Mouse (Mus musculus) embryonic facial prominence, embryonic 13.5 days (tissue): ENCODE data around the gene Map4k2. TPM values are rescaled to one million over a fixed set of nuclear protein-coding genes. Genes with fewer than 3 reads are reported as not detected.
A peak's percentile ranks its signal among the peaks of the same experiment; 100 is the strongest.

ENCODE experiments used
- ATAC-seq: fragments of 200-750 bp; cut with Nextera tagmentation; 2 replicates; pipeline ENCODE4 v1.8.0; 2017; ENCODE audit warnings: low read depth; ENCODE audit not compliant: insufficient number of reproducible peaks, insufficient read depth, low FRiP score, low TSS enrichment
- H3K27ac ChIP-seq: fragments of 300-500 bp; sonication (generic); 2 replicates; pipeline ENCODE4 v1.5.1; 2015; ENCODE audit warnings: moderate library complexity, mild to moderate bottlenecking, inconsistent platforms
- H3K27me3 ChIP-seq: fragments of 300-500 bp; sonication (generic); 2 replicates; pipeline ENCODE4 v1.6.1; 2015; ENCODE audit warnings: mild to moderate bottlenecking, inconsistent platforms
- H3K36me3 ChIP-seq: fragments of 300-500 bp; sonication (generic); 2 replicates; pipeline ENCODE4 v1.6.1; 2015; ENCODE audit warnings: mild to moderate bottlenecking, inconsistent platforms
- H3K4me1 ChIP-seq: fragments of 300-500 bp; sonication (generic); 2 replicates; pipeline ENCODE4 v1.6.1; 2015; ENCODE audit warnings: inconsistent platforms
- H3K4me2 ChIP-seq: fragments of 300-500 bp; sonication (generic); 2 replicates; pipeline ENCODE4 v1.6.1; 2015; ENCODE audit warnings: moderate library complexity, mild to moderate bottlenecking, inconsistent platforms
- H3K4me3 ChIP-seq: fragments of 300-500 bp; sonication (generic); 2 replicates; pipeline ENCODE4 v1.5.1; 2015; ENCODE audit warnings: mild to moderate bottlenecking, inconsistent platforms
- H3K9ac ChIP-seq: fragments of 300-500 bp; sonication (generic); 2 replicates; pipeline ENCODE4 v1.6.1; 2015; ENCODE audit warnings: mild to moderate bottlenecking, inconsistent platforms
- H3K9me3 ChIP-seq: fragments of 300-500 bp; sonication (generic); 2 replicates; pipeline ENCODE4 v1.6.1; 2016; ENCODE audit warnings: inconsistent platforms
- WGBS: fragments of 180-500 bp; shearing (Covaris S2); methylation state at CpG from one replicate; pipeline ENCODE4 v1.1.7; 2015; ENCODE audit warnings: mixed read lengths; 5-methylcytosine and 5-hydroxymethylcytosine counted together
- polyA plus RNA-seq: library from polyadenylated mRNA; unstranded; fragments of >200 nt; fragmentation: Nextera tagmentation; extraction: Ambion mirVana; gene quantifications from 2 replicates; pipeline ENCODE4 v1.2.1, GENCODE M21; 2015

Map4k2 gene
- polyA plus RNA-seq, 1 experiment from 2014 or later: 13.8 TPM

DNA sequence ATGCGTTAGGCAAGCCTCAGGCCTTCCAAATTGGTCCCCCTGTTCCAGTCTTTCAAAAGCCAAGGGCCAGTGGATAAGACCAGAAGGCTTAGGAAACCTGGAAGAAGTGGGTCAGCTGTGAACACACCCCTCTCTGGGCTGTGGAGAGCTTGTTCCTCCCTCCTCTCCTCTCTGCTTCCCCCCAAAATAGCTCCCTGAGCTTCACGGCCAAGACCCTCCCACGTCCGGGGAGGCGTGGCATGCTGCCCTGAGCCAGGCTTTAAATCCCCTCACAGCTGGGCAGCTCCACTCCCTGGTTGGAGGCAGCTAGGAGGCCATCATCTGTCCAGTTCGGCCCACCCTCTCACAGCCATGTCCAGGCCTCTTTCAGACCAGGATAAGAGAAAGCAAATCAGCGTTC is 43.2 kb downstream of the Map4k2 start, which contains the start of gene Pygm:
Pygm (plus strand) TSS at position 272 of the 400 bp plus-strand sequence.
- Histone ChIP-seq H3K9me3 (no peaks in the 10 kb centered on the region), H3K9ac (no peak within 1 kb of the TSS), H3K27ac (peak within 1 kb of the TSS; percentile 23; the same call in 1 of the 2 replicates), H3K4me2 (no peak within 1 kb of the TSS), H3K36me3 (peaks cover 11% of the 10 kb centered on the region), H3K4me1 (peaks cover 26% of the 10 kb centered on the region), H3K27me3 (peaks cover 8% of the 10 kb centered on the region; the same call in 1 of the 2 replicates), H3K4me3 (no peak within 1 kb of the TSS)
- ATAC-seq: no peak; the same call in 1 of the 2 replicates
- 18% methylated on average over 7 of the region's 7 CpGs for WGBS

DNA sequence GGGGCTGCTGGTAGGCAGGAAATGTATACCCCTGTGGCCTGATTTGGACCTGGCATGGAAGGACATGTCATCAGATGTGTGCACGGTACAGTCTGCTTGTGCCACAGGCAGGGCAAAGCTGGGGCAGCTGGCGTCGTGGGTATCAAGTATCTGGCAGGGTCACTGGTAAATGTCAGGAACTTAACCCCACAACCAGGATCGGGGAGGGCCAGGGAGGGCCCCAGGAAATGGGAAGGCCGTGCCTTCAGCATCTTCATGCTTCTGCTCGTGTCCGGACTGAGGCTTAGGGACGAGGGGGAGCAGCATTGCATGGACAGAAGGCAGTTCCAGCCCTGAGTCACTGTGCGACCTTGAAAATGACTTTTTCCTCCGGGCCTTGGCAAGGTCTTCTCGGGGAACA is 44.0 kb downstream of the Map4k2 start:
- Histone ChIP-seq H3K4me2 (no peak overlapping the region), H3K36me3 (0 out of 2 replicates have a peak, but pooled peaks cover 3% of the 10 kb centered on the region), H3K9me3 (no peaks in the 10 kb centered on the region), H3K4me3 (no peak overlapping the region), H3K4me1 (peaks cover 34% of the 10 kb centered on the region), H3K27me3 (peaks cover 14% of the 10 kb centered on the region; the same call in 1 of the 2 replicates), H3K27ac (no peak overlapping the region), H3K9ac (no peak overlapping the region)
- no peak for ATAC-seq
- 51% methylated on average over 11 of the region's 11 CpGs for WGBS

DNA sequence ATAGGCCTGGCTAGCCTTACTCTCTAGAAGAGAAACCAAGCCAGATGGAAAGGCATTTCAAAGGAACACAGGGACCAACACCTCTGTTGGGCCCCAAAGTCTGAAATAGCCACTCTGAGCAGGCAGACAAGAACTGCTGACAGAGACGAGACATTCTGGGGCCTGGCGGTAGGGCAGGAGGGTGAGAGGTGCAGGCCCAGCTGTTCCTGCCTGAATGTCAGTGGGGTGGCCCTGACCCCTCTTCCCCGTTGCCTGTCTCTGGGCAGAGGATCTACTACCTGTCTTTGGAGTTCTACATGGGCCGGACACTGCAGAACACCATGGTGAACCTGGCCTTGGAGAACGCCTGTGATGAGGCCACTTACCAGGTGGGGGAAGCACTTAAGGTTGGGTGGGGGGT is 44.5 kb downstream of the Map4k2 start:
- Histone ChIP-seq H3K4me3 (no peak overlapping the region), H3K9me3 (no peaks in the 10 kb centered on the region), H3K9ac (no peak overlapping the region), H3K4me2 (no peak overlapping the region), H3K4me1 (peaks cover 35% of the 10 kb centered on the region), H3K36me3 (0 out of 2 replicates have a peak, but pooled peaks cover 2% of the 10 kb centered on the region), H3K27ac (no peak overlapping the region), H3K27me3 (peaks cover 14% of the 10 kb centered on the region; the same call in 1 of the 2 replicates)
- 74% methylated on average over 5 of the region's 5 CpGs for WGBS
- no peak for ATAC-seq

DNA sequence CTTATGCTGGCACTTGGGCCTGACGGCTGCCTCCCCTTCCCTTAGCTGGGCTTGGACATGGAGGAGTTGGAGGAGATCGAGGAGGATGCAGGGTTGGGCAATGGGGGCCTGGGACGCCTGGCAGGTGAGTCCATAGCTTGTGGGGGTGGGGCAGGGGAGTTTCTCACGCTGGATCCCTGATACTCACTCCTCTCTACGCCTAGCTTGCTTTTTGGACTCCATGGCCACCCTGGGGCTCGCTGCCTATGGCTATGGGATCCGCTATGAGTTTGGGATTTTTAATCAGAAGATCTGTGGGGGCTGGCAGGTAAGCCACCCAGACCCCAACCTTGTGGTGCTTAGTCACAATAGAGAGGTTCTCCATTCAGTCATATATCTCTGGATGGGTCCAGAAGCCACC is 44.9 kb downstream of the Map4k2 start:
- Histone ChIP-seq H3K27me3 (peaks cover 14% of the 10 kb centered on the region; the same call in 1 of the 2 replicates), H3K27ac (no peak overlapping the region), H3K9ac (no peak overlapping the region), H3K36me3 (no peaks in the 10 kb centered on the region), H3K4me2 (no peak overlapping the region), H3K9me3 (no peaks in the 10 kb centered on the region), H3K4me3 (no peak overlapping the region), H3K4me1 (peaks cover 35% of the 10 kb centered on the region)
- ATAC-seq: no peak
- 78% methylated on average over 7 of the region's 7 CpGs for WGBS

DNA sequence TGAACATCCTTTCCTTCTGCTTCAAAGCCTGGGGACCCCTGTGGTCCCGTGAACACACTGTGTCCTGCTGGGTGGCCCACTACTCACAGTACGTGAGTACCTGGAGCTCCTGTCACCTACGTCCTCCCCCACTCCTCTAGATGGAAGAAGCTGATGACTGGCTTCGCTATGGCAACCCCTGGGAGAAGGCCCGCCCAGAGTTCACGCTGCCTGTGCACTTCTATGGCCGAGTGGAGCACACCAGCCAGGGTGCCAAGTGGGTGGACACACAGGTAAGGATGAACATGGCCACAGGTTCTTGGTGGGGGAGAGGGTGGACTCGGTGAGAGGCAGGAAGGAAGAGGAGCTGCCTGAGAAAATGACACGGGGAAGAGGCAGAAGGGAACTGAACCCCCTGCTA is 45.3 kb downstream of the Map4k2 start:
- no peak overlapping the region for H3K4me2 ChIP-seq
- no peak for ATAC-seq
- no peaks in the 10 kb centered on the region for H3K36me3 ChIP-seq
- peaks cover 35% of the 10 kb centered on the region for H3K4me1 ChIP-seq
- no peaks in the 10 kb centered on the region for H3K9me3 ChIP-seq
- no peak overlapping the region for H3K27ac ChIP-seq
- no peak overlapping the region for H3K9ac ChIP-seq
- peaks cover 14% of the 10 kb centered on the region; the same call in 1 of the 2 replicates for H3K27me3 ChIP-seq
- H3K4me3 ChIP-seq: no peak overlapping the region
- WGBS: 70% methylated on average over 9 of the region's 9 CpGs

- Histone ChIP-seq H3K27me3 (peaks cover 14% of the 10 kb centered on the region; the same call in 1 of the 2 replicates), H3K36me3 (no peaks in the 10 kb centered on the region), H3K4me3 (no peak overlapping the region), H3K4me2 (no peak overlapping the region), H3K9me3 (no peaks in the 10 kb centered on the region), H3K4me1 (peaks cover 34% of the 10 kb centered on the region), H3K9ac (no peak overlapping the region), H3K27ac (no peak overlapping the region)
- WGBS: 88% methylated on average over 13 of the region's 13 CpGs
- no peak for ATAC-seq
Observed at GRCm38 (mm10) chr19:6388006-6388405, 47.1 kb downstream of the Map4k2 start.

DNA sequence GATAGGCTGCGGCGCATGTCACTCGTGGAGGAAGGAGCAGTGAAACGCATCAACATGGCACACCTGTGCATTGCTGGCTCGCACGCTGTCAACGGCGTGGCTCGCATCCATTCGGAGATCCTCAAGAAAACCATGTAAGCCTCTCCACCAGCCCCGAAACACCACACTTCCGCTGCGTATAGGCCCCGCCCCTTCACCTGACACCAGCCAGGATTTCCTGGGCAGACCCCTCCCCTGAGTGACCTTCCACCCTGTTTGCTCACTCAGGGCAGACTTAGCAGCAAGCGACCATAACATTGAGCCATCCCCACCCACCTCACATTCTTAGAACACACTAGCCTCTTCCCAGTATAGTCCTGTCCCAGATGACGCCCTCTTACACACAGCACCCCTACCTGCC is 48.9 kb downstream of the Map4k2 start:
- H3K9me3 ChIP-seq: no peaks in the 10 kb centered on the region
- WGBS: 2% methylated on average over 16 of the region's 16 CpGs
- no peaks in the 10 kb centered on the region for H3K36me3 ChIP-seq
- peaks cover 14% of the 10 kb centered on the region; the same call in 1 of the 2 replicates for H3K27me3 ChIP-seq
- H3K4me1 ChIP-seq: peaks cover 17% of the 10 kb centered on the region
- peak overlapping the region; percentile 58 for H3K4me2 ChIP-seq
- ATAC-seq: no peak
- peak overlapping the region; percentile 49; the same call in 1 of the 2 replicates for H3K9ac ChIP-seq
- H3K4me3 ChIP-seq: peak overlapping the region; percentile 34
- H3K27ac ChIP-seq: no peak overlapping the region

GRCm38 (mm10) chr19:6390251-6390650 is 49.3 kb downstream of the Map4k2 start:
- ATAC-seq: no peak
- H3K4me1 ChIP-seq: peaks cover 12% of the 10 kb centered on the region
- 0 out of 2 replicates have a peak overlapping the region, but pooled peaks have one; percentile 34 for H3K4me3 ChIP-seq
- 53% methylated on average over 6 of the region's 6 CpGs for WGBS
- no peak overlapping the region for H3K9ac ChIP-seq
- peak overlapping the region; percentile 58 for H3K4me2 ChIP-seq
- H3K27ac ChIP-seq: no peak overlapping the region
- H3K27me3 ChIP-seq: peaks cover 14% of the 10 kb centered on the region; the same call in 1 of the 2 replicates
- H3K9me3 ChIP-seq: no peaks in the 10 kb centered on the region
- no peaks in the 10 kb centered on the region for H3K36me3 ChIP-seq

- H3K4me3 ChIP-seq: no peak overlapping the region
- WGBS: 90% methylated on average over 14 of the region's 14 CpGs
- peaks cover 10% of the 10 kb centered on the region for H3K4me1 ChIP-seq
- no peak overlapping the region for H3K27ac ChIP-seq
- H3K4me2 ChIP-seq: no peak overlapping the region
- H3K9me3 ChIP-seq: no peaks in the 10 kb centered on the region
- no peak overlapping the region for H3K9ac ChIP-seq
- H3K36me3 ChIP-seq: no peaks in the 10 kb centered on the region
- ATAC-seq: no peak
- H3K27me3 ChIP-seq: peaks cover 21% of the 10 kb centered on the region
Observed at GRCm38 (mm10) chr19:6392743-6393393, 51.9 kb downstream of the Map4k2 start.

- ATAC-seq: no peak
- Histone ChIP-seq H3K9ac (no peak overlapping the region), H3K4me2 (no peak overlapping the region), H3K4me1 (peaks cover 14% of the 10 kb centered on the region), H3K36me3 (no peaks in the 10 kb centered on the region), H3K4me3 (no peak overlapping the region), H3K27me3 (peaks cover 26% of the 10 kb centered on the region), H3K27ac (no peak overlapping the region), H3K9me3 (no peaks in the 10 kb centered on the region)
- WGBS: 84% methylated on average over 16 of the region's 16 CpGs
Observed at GRCm38 (mm10) chr19:6393637-6394036, 52.7 kb downstream of the Map4k2 start.

- H3K27me3 ChIP-seq: peaks cover 41% of the 10 kb centered on the region
- no peaks in the 10 kb centered on the region for H3K36me3 ChIP-seq
- H3K4me2 ChIP-seq: no peak overlapping the region
- no peaks in the 10 kb centered on the region for H3K9me3 ChIP-seq
- H3K27ac ChIP-seq: no peak overlapping the region
- no peak overlapping the region for H3K9ac ChIP-seq
- H3K4me1 ChIP-seq: peaks cover 29% of the 10 kb centered on the region
- WGBS: 90% methylated on average over 5 of the region's 5 CpGs
- no peak for ATAC-seq
- H3K4me3 ChIP-seq: no peak overlapping the region
Observed at GRCm38 (mm10) chr19:6396237-6396636, 55.3 kb downstream of the Map4k2 start.

GRCm38 (mm10) chr19:6397582-6398249 is 56.8 kb downstream of the Map4k2 start:
- ATAC-seq: no peak

More at GRCm38 (mm10) chr19:6397582-6398249, 56.8 kb downstream of the Map4k2 start:
- Histone ChIP-seq H3K36me3 (no peaks in the 10 kb centered on the region), H3K4me3 (no peak overlapping the region), H3K9me3 (no peaks in the 10 kb centered on the region), H3K9ac (no peak overlapping the region), H3K4me2 (no peak overlapping the region), H3K27me3 (peaks cover 55% of the 10 kb centered on the region), H3K4me1 (peaks cover 42% of the 10 kb centered on the region), H3K27ac (no peak overlapping the region)
- 82% methylated on average over 22 of the region's 22 CpGs for WGBS
